Mouse (Mus musculus): ENCODE data around the gene Klhl2.

The Klhl2 gene

GRCm38 (mm10) chr8:64831656-64832055 is 18.2 kb downstream of the Klhl2 start:
- DNase-seq (ENCODE audit: low read depth, low spot score): no peak

GRCm38 (mm10) chr8:64829921-64830320 is 19.9 kb downstream of the Klhl2 start:
- no peak for DNase-seq (ENCODE audit: low read depth, low spot score)

GRCm38 (mm10) chr8:64829391-64829790 is 20.4 kb downstream of the Klhl2 start:
- no peak for DNase-seq (ENCODE audit: low read depth, low spot score)

GRCm38 (mm10) chr8:64828466-64828865 is 21.4 kb downstream of the Klhl2 start:
- no peak for DNase-seq (ENCODE audit: low read depth, low spot score)

GRCm38 (mm10) chr8:64827356-64827755 is 22.5 kb downstream of the Klhl2 start:
- no peak for DNase-seq (ENCODE audit: low read depth, low spot score)

- DNase-seq (ENCODE audit: low read depth, low spot score): no peak
These were observed 23.4 kb downstream of the Klhl2 start for GRCm38 (mm10) chr8:64826461-64826860.

- DNase-seq (ENCODE audit: low read depth, low spot score): no peak
These were observed 25.9 kb downstream of the Klhl2 start for GRCm38 (mm10) chr8:64823905-64824304.

- no peak for DNase-seq (ENCODE audit: low read depth, low spot score)
These were observed 28.9 kb downstream of the Klhl2 start for GRCm38 (mm10) chr8:64820940-64821339.

- DNase-seq (ENCODE audit: low read depth, low spot score): no peak
These were observed 38.0 kb downstream of the Klhl2 start for GRCm38 (mm10) chr8:64811790-64812189.

GRCm38 (mm10) chr8:64811083-64811482 is 38.7 kb downstream of the Klhl2 start:
- no peak for DNase-seq (ENCODE audit: low read depth, low spot score)

- DNase-seq (ENCODE audit: low read depth, low spot score): no peak
These were observed 43.3 kb downstream of the Klhl2 start for GRCm38 (mm10) chr8:64806558-64806957.

- DNase-seq (ENCODE audit: low read depth, low spot score): no peak
These were observed 44.8 kb downstream of the Klhl2 start for GRCm38 (mm10) chr8:64804971-64805370.

GRCm38 (mm10) chr8:64799306-64799705 is 50.5 kb downstream of the Klhl2 start:
- no peak for DNase-seq (ENCODE audit: low read depth, low spot score)

GRCm38 (mm10) chr8:64798503-64798902 is 51.3 kb downstream of the Klhl2 start:
- no peak for DNase-seq (ENCODE audit: low read depth, low spot score)

GRCm38 (mm10) chr8:64797751-64798150 is 52.1 kb downstream of the Klhl2 start:
- DNase-seq (ENCODE audit: low read depth, low spot score): no peak

GRCm38 (mm10) chr8:64791250-64791881 is 58.5 kb downstream of the Klhl2 start:
- no peak for DNase-seq (ENCODE audit: low read depth, low spot score)

- no peak for DNase-seq (ENCODE audit: low read depth, low spot score)
These were observed 59.4 kb downstream of the Klhl2 start for GRCm38 (mm10) chr8:64790418-64790817.

GRCm38 (mm10) chr8:64788715-64789114 is 61.1 kb downstream of the Klhl2 start:
- no peak for DNase-seq (ENCODE audit: low read depth, low spot score)

- DNase-seq (ENCODE audit: low read depth, low spot score): no peak
These were observed 63.0 kb downstream of the Klhl2 start for GRCm38 (mm10) chr8:64786801-64787200.

- no peak for DNase-seq (ENCODE audit: low read depth, low spot score)
These were observed 65.6 kb downstream of the Klhl2 start for GRCm38 (mm10) chr8:64784235-64784634.

- DNase-seq (ENCODE audit: low read depth, low spot score): no peak
These were observed 67.9 kb downstream of the Klhl2 start for GRCm38 (mm10) chr8:64781947-64782346.

- DNase-seq (ENCODE audit: low read depth, low spot score): no peak
These were observed 71.9 kb downstream of the Klhl2 start for GRCm38 (mm10) chr8:64777925-64778324.

- DNase-seq (ENCODE audit: low read depth, low spot score): no peak
These were observed 75.7 kb downstream of the Klhl2 start for GRCm38 (mm10) chr8:64774136-64774535.

- DNase-seq (ENCODE audit: low read depth, low spot score): no peak
These were observed 79.0 kb downstream of the Klhl2 start for GRCm38 (mm10) chr8:64770814-64771213.
